Mouse (Mus musculus): ENCODE measurements at regions not wholly inside any gene's neighbourhood (a gene's known extent, or its start where the extent isn't known, plus 50 kb on each side); places are given as distances from the start of the nearest gene placed in this dataset.

GRCm38 (mm10) chr1:73503611-73504010 is 487.9 kb upstream of the Tnp1 start:
- TF ChIP-seq POLR2A (IDR thresholded peaks at IDR 0.05; ENCODE audit: low read depth, low read length) (no peak), USF2 (conservative IDR thresholded peaks at IDR 0.05; ENCODE audit: low read depth, low read length) (no peak)
